Mouse (Mus musculus): ENCODE data around the gene Dnaaf2.
"Not testable (repeated sequence)": the region's sequence is repeated elsewhere in the genome, so short reads cannot be mapped to it uniquely, and the experiment has no call there.

Gene Dnaaf2

DNA sequence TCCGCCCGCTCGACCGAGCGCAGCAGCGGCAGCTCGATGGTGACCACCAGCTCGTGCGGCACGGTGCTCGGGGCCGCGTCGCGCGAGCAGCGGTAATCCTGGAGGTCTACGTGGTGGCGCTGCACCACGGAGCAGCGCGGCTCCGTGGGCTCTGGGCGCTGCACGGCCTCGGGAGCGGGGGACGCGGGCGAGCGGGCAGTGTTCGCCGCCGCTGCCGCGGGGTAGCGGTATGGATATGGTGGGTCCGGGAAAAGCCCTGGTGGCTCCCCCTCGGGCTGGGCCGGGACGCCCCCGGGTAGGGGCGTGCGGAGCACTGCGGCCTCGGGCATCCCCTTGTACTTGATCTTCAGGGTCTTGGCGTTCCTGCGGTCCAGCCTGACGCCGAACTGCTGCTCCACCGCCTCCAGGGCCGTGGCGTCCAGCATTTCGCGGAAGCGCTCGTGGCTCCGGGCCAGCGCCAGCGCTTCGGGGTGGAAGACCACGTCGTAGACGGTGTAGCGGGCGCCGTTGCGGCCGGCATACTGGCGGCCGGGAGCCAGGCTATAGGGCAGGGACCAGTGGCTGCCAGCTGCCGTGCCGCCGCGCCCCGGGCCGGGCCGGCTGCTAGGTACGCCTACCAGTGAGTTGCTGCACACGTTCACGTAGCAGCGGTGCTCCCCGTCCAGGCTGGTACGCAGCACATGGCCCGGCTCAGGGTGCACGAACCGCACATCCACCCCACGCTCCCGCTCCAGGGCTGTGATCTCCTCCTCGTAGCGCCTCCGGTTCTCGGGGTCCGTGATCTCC, 658 bp downstream of the Dnaaf2 start:
- peak; percentile 67 for DNase-seq

- DNase-seq = peak; percentile 76
These were observed 1.5 kb downstream of the Dnaaf2 start, which contains the start of gene Gm49383 for GRCm38 (mm10) chr12:69196444-69197377. Gene Gm49383, minus strand, starts transcription at chr12:69197104.

- no peak for DNase-seq
These were observed 5.6 kb downstream of the Dnaaf2 start for GRCm38 (mm10) chr12:69192637-69193036.

DNA sequence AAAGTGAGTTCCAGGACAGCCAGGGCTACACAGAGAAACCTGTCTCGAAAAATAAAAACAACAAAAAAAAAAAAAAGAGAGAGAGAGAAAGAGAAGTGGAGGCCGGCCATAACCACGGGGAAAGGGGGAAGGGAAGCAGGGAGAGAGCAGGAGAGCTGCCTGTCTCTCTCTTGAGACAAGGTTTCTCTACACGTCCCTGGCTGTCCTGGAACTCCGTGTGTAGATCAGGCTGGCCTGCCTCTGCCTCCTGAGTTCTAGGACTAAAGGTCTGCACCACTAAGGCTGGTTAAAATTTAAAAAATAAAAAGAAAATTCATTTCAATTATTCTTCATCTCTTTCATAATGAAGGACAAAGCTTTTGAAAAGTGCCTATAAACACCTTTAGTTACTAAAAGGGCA, 6.8 kb downstream of the Dnaaf2 start:
- no peak for DNase-seq

DNA sequence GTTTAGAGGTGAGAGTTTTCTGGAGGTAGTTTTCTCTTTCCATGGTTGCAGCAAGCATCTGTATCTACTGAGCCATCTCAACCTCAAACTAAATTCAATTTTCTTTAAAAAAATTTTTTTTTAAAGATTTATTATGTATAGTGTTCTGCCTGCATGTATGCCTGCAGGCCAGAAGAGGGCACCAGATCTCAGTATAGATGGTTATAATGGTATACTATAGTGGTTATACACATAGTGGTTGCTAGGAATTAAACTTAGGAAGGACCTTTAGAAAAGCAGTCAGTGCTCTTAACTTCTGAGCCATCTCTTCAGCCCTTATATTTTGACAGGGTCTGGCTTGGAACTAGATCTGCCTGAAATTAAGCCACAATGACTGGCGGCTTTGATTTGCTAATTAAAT, 7.7 kb downstream of the Dnaaf2 start:
- no peak for DNase-seq

- no peak for DNase-seq
These were observed 8.2 kb downstream of the Dnaaf2 start for GRCm38 (mm10) chr12:69190074-69190473.

GRCm38 (mm10) chr12:69186811-69187471, 11.3 kb downstream of the Dnaaf2 start:
- no peak for DNase-seq

- no peak for DNase-seq
These were observed 12.9 kb downstream of the Dnaaf2 start for GRCm38 (mm10) chr12:69185371-69185770.

DNA sequence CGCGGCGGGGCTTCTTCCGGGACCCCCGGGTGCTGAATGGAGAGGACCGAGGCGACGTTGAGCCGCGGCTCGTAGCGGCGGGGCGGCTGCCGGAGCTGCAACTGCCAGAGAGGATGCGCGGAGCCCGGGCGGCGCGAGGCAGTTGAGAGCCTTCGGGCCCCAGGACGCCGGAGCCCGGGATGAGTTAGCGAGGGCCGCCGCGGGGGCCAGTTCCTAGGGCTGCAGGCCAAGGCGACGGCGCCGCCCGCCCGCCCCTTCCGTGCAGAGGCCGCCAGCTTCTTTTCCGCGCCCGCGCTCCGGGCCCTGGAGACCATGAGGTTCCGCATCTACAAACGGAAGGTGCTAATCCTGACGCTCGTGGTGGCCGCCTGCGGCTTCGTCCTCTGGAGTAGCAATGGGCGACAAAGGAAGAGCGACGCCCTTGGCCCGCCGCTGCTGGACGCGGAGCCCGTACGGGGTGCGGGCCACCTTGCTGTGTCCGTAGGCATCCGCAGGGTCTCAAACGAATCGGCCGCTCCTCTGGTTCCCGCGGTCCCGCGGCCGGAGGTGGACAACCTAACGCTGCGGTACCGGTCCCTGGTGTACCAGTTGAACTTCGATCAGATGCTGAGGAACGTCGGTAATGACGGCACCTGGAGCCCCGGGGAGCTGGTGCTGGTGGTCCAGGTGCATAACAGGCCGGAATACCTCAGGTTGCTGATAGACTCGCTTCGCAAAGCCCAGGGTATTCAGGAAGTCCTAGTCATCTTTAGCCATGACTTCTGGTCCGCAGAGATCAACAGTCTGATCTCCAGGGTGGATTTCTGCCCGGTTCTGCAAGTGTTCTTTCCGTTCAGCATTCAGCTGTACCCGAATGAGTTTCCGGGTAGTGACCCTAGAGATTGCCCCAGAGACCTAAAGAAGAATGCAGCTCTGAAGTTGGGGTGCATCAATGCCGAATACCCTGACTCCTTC, 13.6 kb downstream of the Dnaaf2 start:
- DNase-seq = no peak

GRCm38 (mm10) chr12:69183583-69184308, 14.5 kb downstream of the Dnaaf2 start, which contains the start of the genes Rpl36al and Mgat2:
Gene Rpl36al, minus strand, starts transcription at chr12:69184083.
Gene Mgat2, plus strand, starts transcription at chr12:69184157.
- peak; percentile 98 for DNase-seq

DNA sequence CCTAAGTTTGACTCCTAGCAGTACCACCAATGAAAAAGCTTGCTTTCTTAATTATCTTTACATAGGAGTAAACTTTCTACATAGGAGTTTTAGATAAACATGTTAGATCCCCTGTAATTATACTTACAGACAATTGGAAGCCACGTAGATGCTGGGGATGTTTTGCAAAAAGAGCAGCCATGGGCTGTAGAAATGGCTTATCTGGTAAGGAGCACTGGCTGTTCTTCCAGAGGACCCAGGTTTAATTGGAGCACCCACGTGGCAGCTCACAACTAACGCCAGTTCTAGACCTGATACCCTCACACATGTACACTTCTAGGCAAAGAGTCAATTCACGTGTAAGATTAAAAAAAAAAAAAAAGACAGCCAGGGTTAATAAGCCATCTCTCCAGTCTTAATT, 16.4 kb downstream of the Dnaaf2 start:
- no peak for DNase-seq

- no peak for DNase-seq
These were observed 18.9 kb downstream of the Dnaaf2 start for GRCm38 (mm10) chr12:69179371-69179770.

DNA sequence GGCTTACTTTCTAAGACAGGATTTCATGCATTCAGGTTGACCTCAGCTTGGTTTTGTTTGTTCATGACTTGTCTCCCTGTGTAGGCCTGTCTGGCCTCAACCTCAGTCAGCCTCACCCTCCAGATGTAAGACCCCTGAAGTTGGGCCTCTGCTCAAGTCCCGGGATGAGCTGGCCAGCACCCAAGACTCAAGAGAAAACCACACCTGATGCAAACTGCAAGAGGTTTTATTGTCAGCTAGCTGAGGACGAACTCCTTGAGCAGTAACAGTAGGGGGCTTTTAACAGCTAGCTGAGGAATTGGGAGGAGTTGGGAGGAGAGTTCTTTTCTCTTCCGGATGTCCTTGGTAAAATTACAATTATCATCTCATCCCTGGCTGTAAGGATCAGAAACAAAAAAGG, 20.7 kb downstream of the Dnaaf2 start:
- no peak for DNase-seq

- DNase-seq = no peak
These were observed 22.3 kb downstream of the Dnaaf2 start for GRCm38 (mm10) chr12:69175975-69176374.

- no peak for DNase-seq
These were observed 26.9 kb downstream of the Dnaaf2 start for GRCm38 (mm10) chr12:69171307-69171706.

DNA sequence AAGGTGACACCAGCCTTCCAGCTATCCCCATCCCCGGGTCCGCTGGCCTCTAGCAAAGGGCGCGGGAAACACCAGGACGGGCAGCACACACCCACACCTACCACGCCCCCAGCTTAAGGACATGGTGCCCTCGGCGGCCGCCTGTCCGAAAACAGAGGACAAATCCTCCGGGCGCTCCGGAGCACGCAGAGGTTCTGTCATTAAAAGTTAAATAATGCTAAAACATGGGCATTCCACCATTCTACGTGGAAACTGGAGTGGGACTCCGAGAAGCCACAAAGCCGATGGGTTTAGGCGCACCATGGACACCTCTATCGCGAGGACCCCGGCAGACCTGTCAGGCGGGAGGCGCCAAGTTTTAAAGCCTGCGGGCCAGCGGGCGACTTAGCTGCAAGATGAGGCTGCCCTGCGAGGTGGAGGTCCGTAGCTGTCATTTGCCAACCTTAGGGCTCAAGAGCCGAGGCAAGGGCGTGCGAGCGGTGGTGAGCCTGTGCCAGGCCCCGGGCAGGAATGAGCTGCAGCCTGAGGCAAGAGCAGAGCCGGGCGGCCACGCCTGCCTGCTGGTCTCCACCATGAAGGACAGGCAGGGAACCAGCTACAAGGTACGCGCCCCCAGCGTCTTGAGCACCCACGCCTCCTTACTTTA, 29.6 kb downstream of the Dnaaf2 start, which contains the start of gene Lrr1:
TSS of gene Lrr1 (plus strand) at position 354 of the 646 bp plus-strand sequence.
- peak; percentile 86 for DNase-seq

GRCm38 (mm10) chr12:69167656-69168460, 30.4 kb downstream of the Dnaaf2 start:
- DNase-seq = no peak

- not testable (repeated sequence) for DNase-seq
These were observed 31.2 kb downstream of the Dnaaf2 start for GRCm38 (mm10) chr12:69166861-69167581.

DNA sequence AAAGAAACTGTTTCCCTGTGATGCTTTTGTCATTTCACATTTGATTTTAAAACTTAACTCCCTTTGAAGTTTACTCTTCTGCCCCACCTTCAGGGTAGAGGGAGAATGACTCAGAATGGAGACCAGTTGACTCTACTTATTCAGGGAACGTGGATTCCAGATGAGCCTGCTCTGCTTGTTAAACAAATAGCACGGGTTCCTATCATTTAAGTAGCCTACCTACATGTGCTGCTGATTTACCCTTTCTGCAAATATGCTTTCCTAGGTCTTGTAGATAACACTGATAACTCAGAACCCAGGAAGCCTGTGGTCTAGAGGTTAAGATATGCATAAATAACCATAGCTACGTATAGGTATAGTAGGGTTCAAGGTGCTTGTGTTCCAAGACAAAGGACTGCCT, 33.3 kb downstream of the Dnaaf2 start:
- no peak for DNase-seq
